Mouse (Mus musculus): Measurements from ENCODE around the gene Gpr157. TPM values are rescaled to one million over a fixed set of nuclear protein-coding genes. Genes with fewer than 3 reads are reported as not detected.

Gpr157 gene
- 1.2 and 1.5 TPM in 2 replicates for polyA plus RNA-seq (2012)

DNA sequence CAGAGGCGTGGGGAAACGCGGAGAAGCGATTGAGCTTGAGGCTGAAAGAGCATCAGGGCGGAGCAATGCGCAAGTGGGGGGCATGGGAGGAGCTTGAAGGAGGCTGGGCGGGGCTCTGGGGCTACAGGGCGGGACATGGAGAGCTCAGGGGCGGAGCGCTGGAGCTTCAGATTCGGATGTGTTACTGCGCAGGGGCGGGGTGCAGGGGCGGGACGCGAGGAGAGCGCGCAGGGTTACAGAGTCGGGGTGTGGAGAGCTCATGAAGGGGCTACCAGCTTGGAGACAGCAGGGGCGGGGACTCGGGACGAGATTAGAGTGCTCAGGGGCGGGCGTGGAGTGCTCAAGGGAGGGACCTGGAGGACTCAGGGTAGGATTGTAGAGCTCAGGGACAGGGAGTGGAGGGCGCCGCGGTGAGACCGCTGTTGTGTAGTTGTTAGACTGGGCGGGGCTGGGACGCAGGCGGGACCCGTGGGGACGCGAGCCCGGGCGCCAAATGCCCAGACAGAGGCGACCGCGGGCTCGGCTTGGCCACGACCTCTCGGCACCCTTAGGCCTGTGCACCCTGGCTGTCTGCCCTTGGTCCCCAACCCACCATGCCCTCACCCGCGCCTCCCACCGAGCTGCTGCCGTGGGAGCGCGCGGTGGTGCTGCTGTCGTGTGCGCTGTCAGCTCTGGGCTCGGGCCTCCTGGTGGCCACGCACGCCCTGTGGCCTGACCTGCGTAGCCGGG, at the start of gene Gpr157:
Gpr157 (plus strand) TSS at position 205 of the 729 bp plus-strand sequence.

DNA sequence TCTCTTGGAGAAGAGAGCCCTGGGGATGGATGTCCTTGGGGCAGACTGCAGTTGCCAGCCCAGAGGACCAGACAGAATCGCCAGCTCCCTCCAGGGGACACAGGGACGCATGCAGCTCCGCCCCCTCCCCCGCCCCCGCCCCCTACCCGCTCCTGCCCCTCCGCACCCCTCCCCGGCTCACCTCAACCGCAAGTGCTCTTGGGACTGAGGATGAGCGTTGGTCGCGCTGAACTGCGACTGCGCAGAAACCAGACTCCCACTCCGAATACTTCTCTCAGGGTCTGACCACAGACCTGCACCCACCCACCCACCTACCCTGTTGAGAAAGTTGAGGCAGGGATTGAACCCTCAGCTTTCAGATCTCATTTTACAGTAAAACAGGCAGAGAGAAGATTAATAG, 31.9 kb downstream of the Gpr157 start, which contains the start of gene Slc2a5:
Slc2a5 (plus strand) TSS at position 229 of the 400 bp plus-strand sequence.

Other genes starting within 250 kb of the Gpr157 start
- 0.22 and 1.0 TPM in 2 replicates for gene Spsb1, start 132.3 kb upstream of the Gpr157 start, polyA plus RNA-seq (2012)
- 13.3 and 18.8 TPM in 2 replicates for gene H6pd, start 78.3 kb upstream of the Gpr157 start, polyA plus RNA-seq (2012)
- gene Slc2a5, start 31.9 kb downstream of the Gpr157 start, polyA plus RNA-seq (2012) = 0.03 TPM in 1 of 2 replicates, not detected in the other
- gene Slc2a7, start 61.6 kb downstream of the Gpr157 start, polyA plus RNA-seq (2012) = not detected in 2 replicates
- not detected in 2 replicates for gene Car6, start 114.0 kb downstream of the Gpr157 start, polyA plus RNA-seq (2012)
- 380 and 417 TPM in 2 replicates for gene Eno1, start 149.4 kb downstream of the Gpr157 start, polyA plus RNA-seq (2012)
- 240 and 249 TPM in 2 replicates for gene Rere, start 194.3 kb downstream of the Gpr157 start, polyA plus RNA-seq (2012)

Measured in megakaryocyte-erythroid progenitor cell, adult 5 weeks (primary cell).